Mouse (Mus musculus) urinary bladder, postnatal 36 days (tissue): ENCODE results near the gene Abcf2.

Source experiments
- DNase-seq, 2 experiments: peaks; one replicate each; pipeline ENCODE4 v3.0.0; 2022; ENCODE audit warnings: low spot score in 2 of 2, mixed read lengths in 1 of 2

Abcf2 gene

DNA sequence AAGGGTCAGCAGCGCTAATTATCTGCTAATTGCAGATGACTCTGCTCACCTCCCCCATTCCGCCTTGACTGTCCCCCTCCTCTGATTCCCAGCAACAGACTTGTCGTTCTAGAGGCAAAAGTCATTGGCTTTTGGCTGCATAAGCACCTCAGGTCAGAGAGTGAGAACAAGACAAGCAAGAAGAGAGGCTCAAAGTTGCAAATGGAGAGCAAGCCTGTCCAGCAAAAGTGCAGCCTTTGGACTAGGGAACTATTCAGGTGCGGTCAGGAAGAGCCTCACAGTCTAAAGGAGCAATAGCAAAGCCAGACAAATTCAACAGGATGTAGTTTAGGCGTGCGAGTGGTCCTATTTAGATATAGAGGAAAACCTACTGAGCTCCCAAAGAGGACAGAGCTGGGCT, 49.5 kb downstream of the Abcf2 start:
- no peak for DNase-seq

DNA sequence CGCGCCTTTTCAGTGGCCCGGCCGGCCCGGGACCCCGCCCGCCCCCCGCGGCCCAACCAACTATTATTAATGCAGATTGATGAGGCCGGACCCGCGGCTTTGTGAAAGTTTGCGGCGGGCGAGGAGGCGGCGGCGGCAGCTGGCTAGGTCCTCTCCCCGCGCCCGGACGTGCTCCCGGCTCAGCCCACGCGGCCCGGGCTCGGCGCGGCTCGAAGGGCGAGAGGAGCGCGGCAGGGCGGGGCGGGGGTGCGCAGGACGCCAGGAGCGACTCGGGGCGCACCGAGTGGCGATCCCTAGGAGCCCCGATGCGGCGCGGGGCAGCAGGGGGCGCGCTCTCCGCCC, 50.4 kb downstream of the Abcf2 start, which contains the start of gene Gbx1:
TSS of gene Gbx1 (minus strand) at position 314 of the 342 bp plus-strand sequence.
- no peak for DNase-seq

DNA sequence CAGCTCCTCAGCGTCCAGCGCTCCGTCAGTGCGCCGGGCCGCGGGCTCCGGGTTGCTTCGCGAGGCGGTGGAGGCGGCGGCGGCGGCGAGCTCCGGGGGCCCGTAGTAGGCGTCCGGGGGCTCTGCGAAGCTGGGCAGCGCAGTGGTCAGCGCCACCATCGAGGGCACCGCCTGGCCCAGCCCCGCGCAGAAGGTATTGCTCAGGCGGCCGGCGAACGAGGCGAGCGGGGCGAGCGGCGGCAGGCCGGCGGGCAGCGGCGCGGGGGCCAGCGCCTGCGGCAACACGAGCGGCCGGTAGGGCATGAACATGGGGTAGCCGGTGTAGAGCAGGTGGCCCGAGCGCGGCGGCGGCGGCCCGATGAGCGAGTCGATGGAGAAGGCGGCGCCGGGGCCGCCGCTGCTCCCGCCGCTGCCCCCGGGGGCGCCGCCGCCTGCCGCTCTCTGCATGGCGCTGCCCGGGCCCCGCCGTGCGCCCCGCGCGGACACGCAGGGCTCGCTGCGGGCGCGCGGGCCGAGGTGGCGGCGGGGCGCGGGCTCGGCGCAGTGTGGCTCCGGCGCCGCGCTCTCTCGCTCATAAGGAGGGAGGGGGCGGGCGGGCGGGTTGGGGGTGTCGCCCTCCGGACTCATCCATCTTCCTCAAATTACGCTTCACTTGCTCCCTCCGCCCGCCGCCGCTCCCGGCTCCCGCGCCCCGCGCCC, 50.9 kb downstream of the Abcf2 start:
- no peak for DNase-seq

DNA sequence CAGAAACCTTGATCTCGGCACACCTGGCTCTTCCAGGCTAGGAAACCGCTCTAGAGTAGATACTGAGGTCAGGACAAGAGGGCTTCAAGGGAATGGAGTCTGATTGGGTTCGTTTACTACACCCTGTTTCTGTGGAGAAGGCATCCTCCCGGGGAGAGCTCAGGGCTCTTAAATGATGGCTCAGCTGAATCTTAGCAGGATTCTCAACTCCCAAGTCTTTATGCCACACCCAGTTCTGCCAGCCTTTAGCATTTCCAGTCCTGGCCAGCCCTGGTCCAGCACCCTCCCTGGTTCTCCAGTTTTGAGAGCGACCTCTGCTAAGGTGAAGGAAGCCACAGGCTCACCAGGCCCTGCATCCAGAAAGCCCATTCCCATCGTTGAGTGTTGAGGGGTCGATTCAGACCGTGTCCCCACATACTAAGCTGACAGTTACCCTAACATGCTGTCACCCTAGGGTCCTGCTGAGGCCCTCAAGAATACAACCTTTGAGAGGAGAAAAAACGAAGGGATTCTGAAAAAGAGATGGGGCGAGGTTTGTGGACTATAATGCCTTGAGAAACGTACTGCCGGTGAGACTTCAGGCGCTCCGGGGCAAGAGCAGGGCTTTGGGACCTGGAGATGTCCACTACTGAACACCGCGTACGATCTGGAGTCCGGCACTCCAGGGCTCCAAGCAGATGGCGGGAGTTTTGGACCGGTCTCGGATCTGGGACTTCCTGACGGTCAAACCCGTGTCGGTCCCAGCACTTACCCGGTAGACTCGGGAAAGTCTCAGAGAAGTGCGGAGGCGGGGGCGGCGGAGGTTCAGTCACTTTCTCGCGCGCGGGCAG, 51.7 kb downstream of the Abcf2 start:
- no peak for DNase-seq

DNA sequence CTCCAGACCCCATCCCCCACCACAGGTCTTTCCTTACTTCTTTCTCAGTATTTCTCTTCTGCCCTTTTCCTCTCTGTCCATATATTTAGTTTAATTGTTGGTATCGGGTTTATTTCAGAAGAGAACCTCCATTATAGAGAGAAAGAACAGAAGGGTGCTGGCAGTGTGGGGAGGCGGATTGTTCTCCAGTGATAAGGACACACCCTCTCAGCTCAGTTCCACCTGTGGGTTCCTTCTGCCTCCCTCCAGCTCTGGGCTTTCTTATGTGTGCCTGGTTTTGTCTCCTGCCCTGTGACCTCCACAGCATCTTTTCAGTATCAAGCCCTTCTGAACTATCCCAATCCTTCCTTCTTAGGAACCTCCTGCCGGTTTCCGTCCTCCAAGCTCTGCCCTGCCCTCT, 52.7 kb downstream of the Abcf2 start:
- DNase-seq = no peak

DNA sequence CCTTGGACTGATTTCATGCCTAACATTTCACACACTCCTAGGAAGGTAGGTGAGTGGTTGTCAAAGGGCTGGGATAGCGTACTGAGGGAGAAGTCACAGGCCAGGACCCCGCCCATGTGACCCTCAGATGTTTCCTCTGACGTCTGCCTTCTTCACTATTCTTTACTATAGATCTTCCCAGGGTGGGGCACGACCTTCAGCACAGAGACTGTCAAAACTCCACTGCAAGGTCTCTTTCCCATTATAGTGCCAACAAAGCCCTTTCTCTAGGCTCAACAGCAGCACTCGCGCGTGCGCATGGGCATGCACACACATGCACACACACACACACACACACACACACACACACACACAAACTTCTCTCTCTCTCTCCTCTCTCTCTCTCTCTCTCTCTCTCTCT, 53.5 kb downstream of the Abcf2 start:
- no peak for DNase-seq

DNA sequence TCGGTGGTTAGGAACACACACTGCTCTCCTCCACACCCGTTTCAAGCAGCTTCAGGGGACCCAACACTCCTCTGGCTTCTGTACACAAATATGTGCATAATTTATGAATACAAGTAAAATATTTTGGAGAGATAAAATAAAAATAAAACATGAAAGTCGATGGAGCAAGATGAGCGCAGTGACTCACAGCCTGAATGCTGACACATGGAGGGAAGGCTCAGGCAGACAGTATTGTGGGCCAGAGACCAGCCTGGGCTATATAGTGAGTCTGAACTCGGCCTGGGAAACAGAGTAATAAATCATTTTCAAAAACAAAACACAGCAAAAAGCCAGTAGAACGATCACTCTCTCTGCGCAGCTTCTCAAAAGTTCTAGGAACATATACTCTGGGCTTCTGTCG, 55.9 kb downstream of the Abcf2 start:
- DNase-seq = no peak
